Mouse (Mus musculus): ENCODE data around the gene Casp9.
A peak's percentile ranks its signal among the peaks of the same experiment; 100 is the strongest.

The Casp9 gene

DNA sequence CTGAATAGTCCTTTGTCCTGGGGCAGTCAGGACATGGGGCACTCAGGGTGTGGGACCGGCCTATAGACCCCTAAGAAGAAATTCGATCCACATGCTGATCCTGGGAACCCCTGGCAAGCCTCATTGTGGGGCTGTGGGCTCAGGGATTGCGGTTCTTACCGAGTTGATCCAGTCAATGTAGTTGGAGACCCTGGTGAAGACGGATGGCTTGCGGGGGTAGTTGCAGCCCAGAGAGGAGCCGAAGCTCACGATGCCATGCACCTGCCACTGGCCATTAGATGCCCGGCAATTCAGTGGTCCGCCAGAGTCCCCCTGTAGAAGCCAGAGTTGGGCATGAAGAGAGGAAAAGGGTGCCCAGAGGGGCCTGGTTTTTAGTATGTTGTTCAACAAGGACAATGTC lies 24.3 kb downstream of the Casp9 start:
- DNase-seq (ENCODE audit: low spot score in 2 of 2), result no peak

DNA sequence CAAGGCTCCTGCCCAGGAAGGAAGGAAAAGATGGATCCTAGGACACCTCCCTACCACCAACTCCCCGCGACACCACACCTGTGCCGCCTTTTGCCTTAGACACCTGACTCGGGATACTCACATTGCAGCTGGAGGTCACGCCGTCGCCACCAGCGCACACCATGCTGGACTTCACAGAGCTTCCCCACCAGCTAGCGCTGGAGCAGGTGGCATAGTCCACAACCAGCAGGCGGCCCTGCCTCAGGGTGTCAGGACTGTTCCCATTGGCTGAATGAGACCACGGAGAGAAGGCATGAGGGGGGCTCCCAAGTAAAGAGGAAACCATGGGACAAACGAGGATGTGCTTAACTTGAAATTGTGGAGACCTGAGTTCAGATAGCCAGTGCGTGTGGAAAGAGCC lies 25.4 kb downstream of the Casp9 start:
- DNase-seq (ENCODE audit: low spot score in 2 of 2), result no peak

DNA sequence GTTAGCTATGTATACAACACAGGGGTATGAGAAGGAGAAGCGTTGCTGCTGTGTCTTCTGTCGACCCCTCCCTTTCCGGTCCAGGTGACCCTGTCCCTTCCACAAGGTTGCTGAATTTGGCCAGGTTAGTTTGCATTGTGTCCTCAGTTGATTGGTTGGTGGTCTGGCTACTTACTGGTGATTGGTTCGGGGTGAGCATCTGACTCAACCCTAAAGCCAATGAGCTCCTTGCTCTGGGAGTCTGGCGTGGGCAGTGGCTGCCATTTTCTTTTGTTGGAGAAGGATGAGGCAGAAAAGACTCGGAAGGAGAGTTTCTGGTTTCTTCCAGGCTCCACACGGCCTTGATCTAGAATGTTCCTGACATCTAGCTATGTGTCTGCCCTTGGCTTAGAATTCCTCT lies 25.9 kb downstream of the Casp9 start:
- DNase-seq (ENCODE audit: low spot score in 2 of 2), result no peak

DNA sequence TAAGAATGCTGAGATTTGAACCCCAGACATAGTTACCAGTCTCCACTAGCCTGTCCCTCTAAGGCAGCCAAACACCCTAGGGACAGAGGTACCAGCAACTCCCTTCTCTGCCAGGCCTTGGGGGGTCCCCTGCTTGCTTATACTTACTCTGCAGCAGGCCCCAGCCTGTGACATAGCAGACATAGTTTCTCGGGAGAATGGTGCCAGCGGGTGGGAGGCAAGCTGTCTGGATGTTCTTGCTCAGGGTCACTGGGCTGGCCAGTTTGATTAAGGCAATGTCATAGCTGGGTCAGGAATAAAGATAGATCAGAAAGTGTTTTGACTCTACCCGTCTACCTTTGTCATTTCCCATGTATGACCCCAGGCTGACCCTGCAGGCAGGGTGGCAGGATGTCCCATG lies 27.8 kb downstream of the Casp9 start:
- no peak for DNase-seq (ENCODE audit: low spot score in 2 of 2)

DNA sequence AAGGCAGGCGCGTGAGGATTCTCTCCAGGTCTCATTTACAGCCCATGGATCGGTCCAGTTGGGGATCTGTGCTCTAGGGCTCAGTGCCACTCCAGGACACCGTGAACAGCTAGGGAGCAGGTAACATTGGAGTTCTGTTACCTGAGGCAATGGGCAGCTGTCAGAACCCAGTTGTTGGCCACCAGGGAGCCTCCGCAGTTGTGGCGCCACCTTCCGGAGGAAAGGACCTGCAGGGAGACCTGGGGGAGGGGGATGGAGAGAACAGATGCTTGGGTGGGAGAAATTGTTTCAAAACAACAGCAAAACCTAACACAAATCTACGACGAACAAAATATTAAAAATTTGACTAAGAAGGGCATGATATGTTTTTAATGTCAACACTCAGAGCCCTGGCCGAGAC lies 28.7 kb downstream of the Casp9 start:
- DNase-seq (ENCODE audit: low spot score in 2 of 2), result peak in 1 of 2 experiments; percentile 56

DNA sequence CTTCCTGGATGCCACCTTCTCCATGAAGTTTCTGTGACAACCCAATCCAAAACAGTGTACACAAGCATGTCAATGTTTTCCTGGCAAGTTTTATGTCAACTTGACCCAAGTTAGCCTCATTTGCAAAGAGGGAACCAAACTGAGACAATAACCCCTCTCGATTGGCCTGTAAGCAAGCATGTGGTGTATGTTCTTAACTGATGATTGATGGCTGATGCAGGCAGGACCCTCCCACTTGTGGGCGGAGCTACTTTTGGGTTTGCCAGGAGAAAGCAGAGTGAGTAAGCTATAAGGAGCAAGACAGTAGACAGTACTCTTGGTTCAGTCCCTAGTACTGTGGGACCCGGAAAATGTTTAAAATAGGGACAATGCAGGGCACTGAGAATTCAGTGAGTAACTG lies 29.6 kb downstream of the Casp9 start:
- peak in 1 of 2 experiments; percentile 76 for DNase-seq (ENCODE audit: low spot score in 2 of 2)

DNA sequence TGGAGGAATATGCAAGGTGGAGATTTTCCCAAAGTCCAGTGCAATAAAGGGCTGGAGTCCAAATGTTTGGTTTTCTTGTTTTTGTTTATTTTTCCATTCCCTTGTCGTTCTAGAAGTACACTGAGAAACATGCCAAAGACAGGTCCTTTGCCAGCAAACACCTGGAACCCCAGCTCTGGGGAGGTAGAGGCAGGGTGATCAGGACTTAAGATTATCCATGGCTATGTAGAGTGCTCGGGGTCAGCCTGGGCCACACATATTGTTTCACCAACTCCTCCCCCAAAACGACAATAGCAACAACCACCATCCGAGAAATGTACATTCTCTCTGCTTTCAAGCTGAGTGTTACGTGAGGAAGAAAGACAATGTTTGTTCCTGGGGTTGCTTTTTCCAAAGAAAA lies 32.6 kb downstream of the Casp9 start, which contains the start of gene Cela2a:
Gene Cela2a (minus strand): TSS at position 101 of the 400 bp plus-strand sequence.
- DNase-seq (ENCODE audit: low spot score in 2 of 2), result no peak

DNA sequence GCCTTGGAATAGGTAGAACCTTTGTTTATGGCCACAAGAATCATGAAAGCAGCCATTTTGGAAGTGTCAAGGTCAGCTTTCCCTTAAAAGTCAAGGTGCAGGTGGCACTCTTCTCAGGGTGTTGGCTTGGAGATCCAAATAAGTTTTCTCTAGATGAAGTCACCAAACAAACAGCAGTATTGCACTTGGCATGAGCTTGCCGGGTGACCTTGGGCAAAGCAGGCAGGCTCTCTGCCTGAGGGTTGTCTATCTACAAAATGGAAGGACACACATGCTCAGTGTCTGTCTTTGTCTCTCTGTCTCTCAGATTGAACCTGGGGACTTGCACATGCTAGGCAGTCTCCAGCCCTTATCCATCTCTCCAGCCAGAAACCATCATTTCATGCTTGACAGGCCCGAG lies 34.0 kb downstream of the Casp9 start:
- DNase-seq (ENCODE audit: low spot score in 2 of 2), result no peak

DNA sequence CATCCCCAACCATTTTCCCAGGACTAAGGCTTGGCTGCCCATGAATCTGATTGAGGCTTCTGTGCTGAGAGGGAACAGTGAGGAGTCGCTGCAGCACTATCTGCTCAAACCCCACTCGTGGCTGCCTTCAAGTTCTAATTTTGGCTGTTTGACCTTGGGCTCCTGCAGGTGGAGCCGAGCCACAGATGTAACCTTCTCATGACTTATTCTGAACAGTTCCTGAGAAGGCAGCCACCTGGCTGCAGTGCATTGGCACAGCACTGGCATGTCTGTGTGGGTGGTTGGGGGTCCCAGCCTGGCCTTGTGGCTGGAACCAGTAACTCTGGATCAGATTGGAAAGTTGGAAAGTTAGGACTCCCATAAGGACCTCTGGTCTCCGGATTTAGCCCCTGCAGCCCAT lies 34.8 kb downstream of the Casp9 start:
- DNase-seq (ENCODE audit: low spot score in 2 of 2), result no peak

DNA sequence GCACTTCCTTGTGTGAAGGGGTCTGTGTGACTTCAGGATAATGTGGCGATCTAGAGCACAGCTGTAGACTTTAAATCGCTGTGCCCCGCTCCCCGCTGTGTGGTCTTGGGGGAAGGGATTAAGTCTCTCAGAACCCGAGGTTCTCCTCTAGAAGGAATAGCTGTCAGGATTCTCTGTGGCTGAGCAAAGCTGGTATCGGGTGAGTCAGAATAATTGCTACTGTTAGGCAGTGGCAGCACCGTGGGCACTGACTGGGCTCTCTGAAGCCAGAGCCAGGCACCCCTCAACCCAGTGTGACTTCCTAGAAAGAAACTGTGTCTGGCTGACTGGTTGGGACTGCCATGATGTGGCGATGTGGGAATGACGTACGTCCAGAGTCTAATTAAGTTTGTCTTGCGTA lies 37.0 kb downstream of the Casp9 start:
- no peak for DNase-seq (ENCODE audit: low spot score in 2 of 2)

DNA sequence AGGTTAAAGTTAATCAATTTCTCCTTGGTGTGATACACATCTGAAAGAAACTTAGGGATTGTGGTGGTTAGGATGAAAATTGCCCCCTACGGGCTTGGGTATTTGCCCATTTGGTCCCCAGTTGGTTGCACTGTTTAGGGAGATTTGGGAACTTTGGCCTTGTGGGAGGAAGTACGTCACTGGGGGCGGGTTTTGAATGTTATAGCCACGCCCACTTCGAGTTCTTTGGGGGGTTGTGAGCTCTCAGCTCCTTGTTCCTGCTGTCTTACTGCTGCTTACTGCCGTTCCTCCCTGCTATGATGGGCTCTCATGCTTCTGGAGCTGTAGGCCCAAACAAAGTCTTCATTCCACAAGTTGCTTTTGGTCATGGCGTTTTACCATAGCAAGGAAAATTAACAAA lies 37.9 kb downstream of the Casp9 start:
- DNase-seq (ENCODE audit: low spot score in 2 of 2), result no peak

DNA sequence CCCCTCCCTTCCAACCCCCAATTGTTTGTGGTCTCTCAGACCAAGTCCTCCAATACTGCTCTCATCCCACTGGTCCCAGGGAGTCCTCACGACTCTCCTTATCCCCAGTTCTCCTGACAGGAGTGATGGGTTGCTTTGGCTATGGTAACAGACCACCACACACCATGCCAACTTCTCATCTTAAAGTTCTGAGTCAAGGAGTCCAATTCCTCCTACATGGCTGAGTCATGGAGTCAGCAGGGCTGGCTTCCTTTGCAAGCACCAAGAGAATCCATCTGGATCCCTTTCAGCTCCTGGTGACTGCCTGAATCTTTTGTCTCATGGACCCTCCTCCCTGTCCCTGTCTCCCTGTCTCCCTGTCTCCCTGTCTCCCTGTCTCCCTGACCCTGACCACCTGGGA lies 40.5 kb downstream of the Casp9 start:
- no peak for DNase-seq (ENCODE audit: low spot score in 2 of 2)

DNA sequence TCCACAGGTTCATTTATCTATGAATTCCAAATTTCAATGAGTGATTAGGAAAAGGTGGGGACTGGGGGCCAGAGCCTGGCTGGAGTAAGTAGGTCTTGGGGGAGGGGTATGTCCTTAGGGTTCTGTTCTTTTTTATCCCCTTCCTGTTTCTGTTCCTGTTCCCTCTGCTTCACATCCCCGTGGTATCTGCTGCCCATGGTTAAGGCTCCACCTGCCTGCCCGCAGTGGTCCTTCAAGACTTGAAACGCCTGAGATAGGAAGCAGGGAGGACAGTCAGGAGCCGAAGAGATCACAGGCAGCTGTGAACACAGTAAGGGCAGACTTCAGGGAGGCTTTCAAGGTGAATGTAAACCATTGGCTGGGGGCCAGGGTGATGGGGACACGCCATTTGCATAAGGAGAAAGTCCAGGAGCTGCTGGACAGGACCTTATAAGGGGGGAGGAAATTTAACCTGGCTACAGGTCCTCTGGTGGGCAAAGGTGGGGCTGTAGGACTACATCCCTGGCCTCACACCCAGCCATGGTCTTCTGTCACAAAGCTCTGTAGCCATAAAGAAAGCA lies 41.2 kb downstream of the Casp9 start:
- DNase-seq (ENCODE audit: low spot score in 2 of 2), result no peak

DNA sequence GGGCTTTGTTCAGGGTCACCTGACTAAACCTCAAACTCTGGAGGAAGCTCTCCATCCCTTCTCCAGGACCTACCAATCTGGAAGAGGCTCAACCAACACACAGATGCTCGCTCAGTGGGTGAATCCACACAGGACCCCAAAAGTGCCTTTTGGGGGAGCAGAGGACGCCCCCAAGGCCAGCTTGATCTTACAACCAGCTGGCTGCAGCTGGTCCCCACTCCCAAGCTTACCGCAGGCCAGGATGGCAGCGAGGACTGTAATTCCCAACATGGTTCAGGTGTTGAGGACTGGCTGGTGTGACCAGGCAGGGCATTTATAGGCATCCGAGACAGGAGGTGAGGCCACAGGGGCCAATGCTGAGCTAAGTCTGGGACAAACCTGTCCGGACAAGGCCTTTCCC lies 52.6 kb downstream of the Casp9 start, which contains the start of gene Ctrc:
Gene Ctrc (minus strand): TSS at position 361 of the 400 bp plus-strand sequence.
- DNase-seq (ENCODE audit: low spot score in 2 of 2), result no peak

DNA sequence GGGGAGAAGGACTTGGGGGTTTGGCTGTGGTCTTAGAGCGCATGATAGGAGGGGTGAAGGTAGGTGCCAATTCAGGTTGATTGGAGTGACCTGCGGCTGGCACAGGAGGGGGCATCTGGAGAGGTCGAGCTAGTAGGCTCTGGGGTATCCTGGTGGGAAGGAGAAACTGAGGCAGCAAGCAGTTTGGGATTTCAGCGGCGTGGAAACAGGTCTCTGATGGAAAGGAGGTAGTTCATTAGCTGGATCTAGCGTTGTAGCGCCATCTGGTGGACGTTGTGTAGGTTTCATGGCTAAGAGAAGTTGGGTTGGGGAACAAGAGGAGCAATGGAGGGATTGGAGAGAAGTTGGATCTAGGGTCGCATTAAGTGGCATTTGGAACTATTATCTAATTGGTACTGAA lies 60.0 kb downstream of the Casp9 start:
- peak; percentile 55 to 80 for DNase-seq (ENCODE audit: low spot score in 2 of 2)

DNA sequence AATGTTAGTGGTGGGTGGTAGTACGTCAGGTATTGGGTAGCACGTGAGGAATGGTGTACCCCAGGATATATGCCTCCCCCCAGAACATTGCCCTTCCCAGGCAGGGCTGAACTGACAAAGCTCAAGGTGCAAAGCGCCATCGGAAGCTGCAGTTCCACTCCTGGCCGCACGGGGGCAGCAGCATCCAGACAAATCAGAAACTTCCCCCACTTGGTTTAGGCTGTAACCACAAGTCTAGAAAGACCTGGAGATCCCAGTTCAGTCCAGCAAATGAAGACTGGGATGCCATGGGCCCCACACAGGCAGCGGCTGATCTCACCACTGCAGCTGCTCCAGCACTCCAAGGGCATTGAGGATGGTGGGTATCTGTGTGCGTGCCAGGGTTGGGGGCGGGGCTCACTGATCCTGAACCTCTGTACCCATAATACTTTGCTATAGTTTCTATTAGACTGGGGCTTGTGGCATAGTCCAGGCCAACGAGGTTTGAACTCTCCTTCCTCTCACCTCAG lies 64.1 kb downstream of the Casp9 start:
- peak; percentile 77 to 86 for DNase-seq (ENCODE audit: low spot score in 2 of 2)

DNA sequence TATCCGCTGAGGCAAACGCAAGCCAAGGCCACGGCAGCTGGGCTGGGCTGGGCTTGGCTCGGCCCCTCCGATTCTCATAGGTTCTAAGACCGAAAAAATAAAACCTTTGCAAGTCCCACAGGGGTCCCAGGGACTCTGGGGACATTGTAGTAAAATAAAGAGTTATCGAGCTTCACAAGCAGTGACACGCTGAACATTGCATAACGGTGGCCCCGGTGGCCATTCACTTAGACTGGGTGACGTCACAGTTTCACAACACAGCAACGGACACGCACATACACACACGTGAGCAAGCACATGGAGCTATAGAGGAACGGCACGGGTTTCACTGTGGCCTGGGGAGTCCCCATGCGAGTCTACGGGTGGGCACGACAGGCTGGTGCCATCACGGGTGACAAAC lies 65.1 kb downstream of the Casp9 start:
- DNase-seq (ENCODE audit: low spot score in 2 of 2), result no peak

DNA sequence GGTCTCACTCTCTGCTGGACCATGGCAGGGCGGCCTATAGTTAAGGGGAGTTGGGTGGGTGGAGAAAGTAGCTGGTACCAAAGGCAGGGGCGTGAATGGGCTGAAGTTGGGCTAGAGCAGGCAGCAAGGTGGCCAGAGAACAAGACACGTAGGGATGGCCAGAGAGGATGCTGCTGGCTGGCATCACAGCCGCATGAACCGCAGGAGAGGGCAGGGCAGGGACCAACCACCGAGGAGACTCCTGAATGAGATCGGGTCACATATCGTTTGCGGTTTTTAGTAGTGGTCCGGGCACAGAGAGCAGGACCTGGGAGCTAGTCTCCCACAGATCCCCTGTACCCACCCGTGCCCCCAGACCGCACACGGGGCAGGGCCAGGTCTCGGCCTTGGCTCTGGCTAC lies 65.9 kb downstream of the Casp9 start:
- DNase-seq (ENCODE audit: low spot score in 2 of 2), result no peak

DNA sequence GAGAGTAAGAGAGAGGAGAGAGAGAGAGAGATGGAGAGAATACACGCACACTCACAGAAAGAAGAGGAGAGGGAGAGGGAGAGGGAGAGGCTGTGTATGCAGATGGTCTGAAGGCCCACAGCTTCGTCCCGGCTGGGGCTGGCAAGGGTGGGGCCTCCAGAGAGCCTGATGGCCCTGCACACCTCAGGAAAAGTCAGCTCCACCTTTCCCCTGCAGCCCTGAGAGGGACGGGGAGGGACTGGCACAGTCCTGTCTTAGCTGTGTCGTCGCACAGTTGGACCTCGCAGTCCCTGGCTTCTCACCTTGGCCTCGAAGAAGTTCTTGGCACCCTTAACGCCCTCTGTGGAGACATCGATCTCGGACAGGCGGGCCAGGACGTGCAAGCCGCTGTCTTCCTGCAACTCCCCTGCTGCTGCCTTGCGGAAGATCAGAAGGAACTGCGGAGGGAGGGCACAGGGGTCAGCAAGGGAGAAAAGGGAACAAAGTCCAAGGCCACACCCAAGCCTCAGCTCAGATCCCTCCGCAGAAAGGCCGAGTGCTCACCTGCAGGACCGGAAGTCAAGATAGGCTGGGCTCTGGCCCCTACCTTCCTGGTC lies 66.9 kb downstream of the Casp9 start:
- DNase-seq (ENCODE audit: low spot score in 2 of 2), result no peak

DNA sequence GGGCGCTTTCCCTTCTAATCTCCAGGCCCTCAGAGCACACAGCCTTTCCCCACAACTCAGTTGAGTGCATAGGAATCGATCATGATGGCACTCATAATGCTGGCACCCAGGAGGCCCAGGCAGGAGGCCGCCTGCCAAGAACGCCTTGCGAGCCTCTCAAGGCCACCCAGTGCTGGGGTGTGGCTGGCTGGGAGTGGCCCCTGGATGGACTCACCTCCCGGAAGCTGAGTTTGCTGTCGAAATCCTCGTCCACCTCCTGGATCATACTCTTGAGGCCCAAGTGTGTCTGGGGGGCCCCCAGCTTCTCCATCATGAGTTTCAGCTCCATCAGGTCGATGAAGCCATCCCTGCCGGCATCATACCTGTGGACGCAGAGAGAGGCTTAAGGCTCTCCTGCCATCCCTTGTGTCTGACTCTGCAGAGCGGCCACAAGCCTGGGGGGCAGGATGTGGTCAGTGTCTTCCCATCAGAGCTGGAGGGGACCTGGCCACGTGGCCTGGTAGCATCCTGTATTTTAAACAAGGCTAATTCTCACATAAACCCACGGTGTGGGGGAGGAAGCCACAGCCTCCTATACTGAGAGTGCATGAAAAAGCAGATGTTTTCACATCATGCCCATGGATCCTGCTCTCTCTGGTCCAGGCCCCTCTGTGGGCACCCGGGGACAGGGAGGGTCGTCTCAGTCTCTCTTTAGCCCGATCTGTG lies 68.3 kb downstream of the Casp9 start:
- no peak for DNase-seq (ENCODE audit: low spot score in 2 of 2)

DNA sequence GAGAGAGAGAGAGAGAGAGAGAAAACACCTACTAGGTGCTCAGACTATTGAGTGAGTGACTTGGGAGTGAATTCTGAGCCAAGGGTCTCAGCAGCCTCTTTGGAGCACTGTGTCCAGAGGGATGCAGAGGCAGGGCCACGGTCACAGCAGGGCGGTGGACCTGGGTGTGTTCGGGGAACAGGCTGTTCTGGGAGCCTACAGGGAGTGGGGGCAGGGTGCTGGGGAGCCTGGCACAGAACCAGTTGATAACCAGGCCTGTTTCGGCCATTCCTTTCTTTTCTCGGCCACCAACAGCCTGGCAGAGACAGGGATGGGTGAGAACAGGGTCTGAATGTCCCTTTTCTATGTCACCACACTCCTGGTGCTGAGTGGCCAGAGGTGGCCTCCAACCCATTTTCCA lies 69.5 kb downstream of the Casp9 start:
- no peak for DNase-seq (ENCODE audit: low spot score in 2 of 2)

DNA sequence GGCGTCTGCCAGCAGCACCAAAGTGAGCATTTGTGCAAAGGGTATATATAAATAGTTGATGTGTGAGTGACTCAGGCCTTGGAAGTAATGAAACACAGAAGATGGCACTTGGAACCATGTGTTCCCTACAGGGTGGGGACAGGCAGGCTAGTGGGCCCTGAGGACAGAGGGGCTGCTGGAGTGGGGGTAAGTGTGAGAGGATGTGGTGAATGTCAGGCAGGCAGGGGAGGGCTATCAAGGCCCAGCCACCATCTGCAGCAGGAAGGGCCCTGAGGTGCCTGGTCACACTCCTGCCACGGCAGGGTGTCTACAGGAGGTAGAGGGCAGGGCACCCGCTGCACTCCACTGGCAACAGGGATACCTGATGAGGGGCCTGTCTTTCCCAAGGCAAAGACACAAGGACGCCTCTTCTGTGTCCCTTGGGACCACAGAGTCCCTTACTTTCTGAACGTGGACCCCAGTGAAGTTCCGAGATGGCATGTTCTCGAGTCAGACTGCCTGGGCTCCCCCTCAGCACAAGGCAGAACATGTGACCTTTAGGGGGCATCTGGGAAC lies 70.4 kb downstream of the Casp9 start:
- DNase-seq (ENCODE audit: low spot score in 2 of 2), result no peak

DNA sequence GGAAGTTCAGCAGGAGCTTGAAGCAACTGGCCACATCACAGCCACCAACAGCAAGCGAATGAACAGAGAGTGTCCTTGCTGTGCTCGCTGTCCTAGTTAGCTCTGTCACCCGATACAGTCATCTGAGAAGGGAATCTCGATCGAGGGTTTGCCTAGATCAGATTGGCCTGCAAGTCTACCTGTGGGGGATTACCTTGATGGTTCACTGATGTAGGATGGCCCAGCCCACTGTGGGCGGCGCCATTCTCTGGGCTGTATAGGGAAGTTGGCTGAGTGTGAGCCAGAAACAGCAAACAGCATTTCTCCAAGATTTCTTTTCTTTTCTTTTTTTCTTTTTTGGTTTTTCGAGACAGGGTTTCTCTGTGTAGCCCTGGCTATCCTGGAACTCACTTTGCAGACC lies 71.1 kb downstream of the Casp9 start:
- DNase-seq (ENCODE audit: low spot score in 2 of 2), result no peak

All from spleen, postnatal 10 days (tissue).